Mouse (Mus musculus): ENCODE results near the gene 1700029P11Rik.
"Not testable (repeated sequence)": the region's sequence is repeated elsewhere in the genome, so short reads cannot be mapped to it uniquely, and the experiment has no call there.

1700029P11Rik gene

GRCm38 (mm10) chr15:81956457-81956856 is 23.9 kb upstream of the 1700029P11Rik start:
- ATAC-seq (ENCODE audit: insufficient number of reproducible peaks, low FRiP score, low TSS enrichment) = no peak

GRCm38 (mm10) chr15:81957598-81957997 is 22.7 kb upstream of the 1700029P11Rik start:
- no peak for ATAC-seq (ENCODE audit: insufficient number of reproducible peaks, low FRiP score, low TSS enrichment)

- no peak for ATAC-seq (ENCODE audit: insufficient number of reproducible peaks, low FRiP score, low TSS enrichment)
Observed at GRCm38 (mm10) chr15:81958906-81959305, 21.4 kb upstream of the 1700029P11Rik start.

GRCm38 (mm10) chr15:81960171-81961077 is 19.9 kb upstream of the 1700029P11Rik start, which contains the start of gene Pmm1:
Gene Pmm1, minus strand, starts transcription at chr15:81960930.
- ATAC-seq (ENCODE audit: insufficient number of reproducible peaks, low FRiP score, low TSS enrichment) = peak; percentile 90

GRCm38 (mm10) chr15:81961078-81961451 is 19.3 kb upstream of the 1700029P11Rik start:
- no peak for ATAC-seq (ENCODE audit: insufficient number of reproducible peaks, low FRiP score, low TSS enrichment)

- ATAC-seq (ENCODE audit: insufficient number of reproducible peaks, low FRiP score, low TSS enrichment) = no peak
Observed at GRCm38 (mm10) chr15:81964262-81964661, 16.1 kb upstream of the 1700029P11Rik start.

GRCm38 (mm10) chr15:81964980-81965545 is 15.3 kb upstream of the 1700029P11Rik start:
- ATAC-seq (ENCODE audit: insufficient number of reproducible peaks, low FRiP score, low TSS enrichment) = no peak

GRCm38 (mm10) chr15:81966062-81966829 is 14.1 kb upstream of the 1700029P11Rik start:
- no peak for ATAC-seq (ENCODE audit: insufficient number of reproducible peaks, low FRiP score, low TSS enrichment)

GRCm38 (mm10) chr15:81967821-81968220 is 12.5 kb upstream of the 1700029P11Rik start:
- no peak for ATAC-seq (ENCODE audit: insufficient number of reproducible peaks, low FRiP score, low TSS enrichment)

- ATAC-seq (ENCODE audit: insufficient number of reproducible peaks, low FRiP score, low TSS enrichment) = no peak
Observed at GRCm38 (mm10) chr15:81968447-81968846, 11.9 kb upstream of the 1700029P11Rik start.

- ATAC-seq (ENCODE audit: insufficient number of reproducible peaks, low FRiP score, low TSS enrichment) = no peak
Observed at GRCm38 (mm10) chr15:81969173-81969572, 11.2 kb upstream of the 1700029P11Rik start.

- not testable (repeated sequence) for ATAC-seq (ENCODE audit: insufficient number of reproducible peaks, low FRiP score, low TSS enrichment)
Observed at GRCm38 (mm10) chr15:81969635-81970034, 10.7 kb upstream of the 1700029P11Rik start.

GRCm38 (mm10) chr15:81970498-81970897 is 9.8 kb upstream of the 1700029P11Rik start:
- not testable (repeated sequence) for ATAC-seq (ENCODE audit: insufficient number of reproducible peaks, low FRiP score, low TSS enrichment)

GRCm38 (mm10) chr15:81975156-81975555 is 5.2 kb upstream of the 1700029P11Rik start:
- ATAC-seq (ENCODE audit: insufficient number of reproducible peaks, low FRiP score, low TSS enrichment) = not testable (repeated sequence)

GRCm38 (mm10) chr15:81982173-81982572 is 1.8 kb downstream of the 1700029P11Rik start:
- no peak for ATAC-seq (ENCODE audit: insufficient number of reproducible peaks, low FRiP score, low TSS enrichment)

- ATAC-seq (ENCODE audit: insufficient number of reproducible peaks, low FRiP score, low TSS enrichment) = no peak
Observed at GRCm38 (mm10) chr15:81985267-81986161, 5.2 kb downstream of the 1700029P11Rik start.

GRCm38 (mm10) chr15:81987646-81988045 is 7.3 kb downstream of the 1700029P11Rik start, which contains the start of gene Xrcc6:
Gene Xrcc6, plus strand, starts transcription at chr15:81987835.
- no peak for ATAC-seq (ENCODE audit: insufficient number of reproducible peaks, low FRiP score, low TSS enrichment)

GRCm38 (mm10) chr15:81989371-81990062 is 9.2 kb downstream of the 1700029P11Rik start:
- peak; percentile 72 for ATAC-seq (ENCODE audit: insufficient number of reproducible peaks, low FRiP score, low TSS enrichment)

- no peak for ATAC-seq (ENCODE audit: insufficient number of reproducible peaks, low FRiP score, low TSS enrichment)
Observed at GRCm38 (mm10) chr15:81990549-81990948, 10.2 kb downstream of the 1700029P11Rik start.
